Mouse (Mus musculus) ZHBTc4 (cell line): ENCODE results near the gene Fap.

Source experiments
- DNase-seq: peaks from one replicate; pipeline ENCODE4 v3.0.0-alpha.2; 2011; ENCODE audit warnings: low read depth, low spot score

Gene Fap

DNA sequence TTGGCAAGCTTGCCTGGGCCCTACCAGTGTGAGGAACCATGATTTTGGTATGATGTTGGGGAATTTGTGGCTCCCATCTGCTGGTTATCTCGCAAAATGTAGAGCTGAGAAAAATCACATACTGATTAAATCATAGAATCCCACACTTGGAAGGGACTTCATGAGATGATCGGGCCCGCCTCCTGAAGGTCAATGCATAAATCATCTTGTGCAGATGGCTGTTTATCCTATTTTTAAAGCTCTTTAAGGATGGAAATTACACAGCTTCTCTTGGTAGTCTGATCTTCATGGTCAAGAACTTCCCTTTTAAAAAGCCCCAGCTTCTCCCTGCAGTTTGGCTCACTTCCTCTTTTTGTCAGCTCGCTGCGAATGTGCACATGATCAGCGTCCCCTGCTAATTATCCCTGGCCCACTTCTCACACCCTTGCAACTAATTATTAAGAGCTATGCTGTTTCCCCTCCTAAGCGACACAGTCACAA is 113.6 kb downstream of the Fap start:
- DNase-seq: no peak

DNA sequence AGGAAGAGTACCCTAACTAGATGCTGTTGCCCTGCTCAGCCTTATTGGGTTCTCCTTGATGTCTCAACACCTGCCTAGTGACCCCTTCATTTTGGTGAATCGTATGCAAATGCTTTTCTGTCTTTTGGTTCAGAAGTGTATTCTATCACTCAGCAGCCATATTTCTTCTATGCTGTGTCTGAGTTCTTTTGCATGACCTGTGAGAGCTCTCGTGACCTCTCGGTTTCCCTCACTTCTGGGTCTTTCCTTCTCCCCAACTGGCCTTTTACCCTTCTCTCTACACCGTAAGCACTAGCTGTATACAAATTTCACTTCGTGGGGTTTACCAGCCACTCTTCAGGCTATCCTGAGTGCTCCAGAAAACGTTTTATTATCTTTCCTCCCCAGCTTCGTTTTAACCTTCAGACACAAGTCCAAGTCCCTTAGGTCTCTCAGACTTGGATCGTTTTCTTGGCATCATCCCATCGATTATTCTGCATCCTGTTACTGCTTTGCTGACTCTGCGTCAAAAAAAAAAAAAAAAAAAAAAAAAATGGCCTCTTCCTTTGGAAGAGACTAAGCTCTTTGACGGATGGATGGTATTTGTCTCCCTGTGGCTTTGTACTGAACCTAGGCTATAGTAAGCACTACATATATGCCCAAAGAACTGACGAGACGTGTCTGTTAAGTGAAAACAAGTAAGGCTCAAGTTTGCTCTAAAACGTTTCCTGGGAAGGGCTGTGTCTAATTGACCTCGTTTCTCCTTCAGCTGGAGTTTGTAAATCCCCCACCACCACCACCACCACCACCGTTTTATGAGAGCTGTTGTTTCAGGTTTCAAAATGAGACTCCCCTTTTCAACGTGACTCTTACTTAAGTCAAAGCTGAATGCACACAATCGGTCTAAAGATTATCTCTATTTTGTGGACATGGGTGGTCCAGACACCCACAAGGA is 114.4 kb downstream of the Fap start:
- DNase-seq: no peak

DNA sequence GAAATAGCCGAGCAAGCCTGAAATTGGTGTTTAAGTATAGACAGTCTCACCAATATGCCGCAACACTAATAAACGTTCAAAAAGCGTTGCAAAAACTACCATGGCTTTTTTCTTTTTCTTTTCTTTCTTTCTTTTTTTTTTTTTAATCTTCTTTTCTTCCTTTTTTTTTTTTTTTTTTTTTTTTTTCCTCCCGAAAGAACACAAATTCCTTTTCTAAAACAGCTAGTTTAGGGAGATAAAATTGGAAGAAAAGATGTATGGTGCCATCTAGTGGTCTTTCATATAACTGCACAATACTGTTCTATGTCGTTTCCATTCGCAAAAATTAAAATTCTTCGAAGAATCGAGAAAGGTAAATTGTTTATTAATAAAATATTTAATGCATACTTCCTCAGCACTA is 115.8 kb downstream of the Fap start:
- DNase-seq: peak; percentile 33

DNA sequence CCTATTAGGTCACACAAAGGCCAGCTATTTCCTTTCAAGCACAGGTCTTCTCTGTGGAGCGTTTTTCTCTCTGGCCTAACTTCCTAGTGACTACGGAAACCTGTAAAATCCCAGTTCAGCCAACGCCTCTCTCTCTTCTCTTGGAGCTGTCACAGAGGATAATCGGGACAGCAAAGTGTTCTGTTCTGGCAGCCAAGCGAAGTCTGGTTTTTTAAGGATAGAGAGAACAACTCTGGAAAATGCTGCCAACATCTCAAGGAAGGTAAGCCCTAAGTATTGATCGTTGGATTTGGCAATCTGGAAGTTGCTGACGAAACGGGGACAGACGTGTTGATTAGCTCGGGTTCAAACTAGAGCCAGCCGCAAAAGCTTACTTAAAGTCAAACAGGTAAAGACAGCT is 118.9 kb downstream of the Fap start:
- DNase-seq: no peak

DNA sequence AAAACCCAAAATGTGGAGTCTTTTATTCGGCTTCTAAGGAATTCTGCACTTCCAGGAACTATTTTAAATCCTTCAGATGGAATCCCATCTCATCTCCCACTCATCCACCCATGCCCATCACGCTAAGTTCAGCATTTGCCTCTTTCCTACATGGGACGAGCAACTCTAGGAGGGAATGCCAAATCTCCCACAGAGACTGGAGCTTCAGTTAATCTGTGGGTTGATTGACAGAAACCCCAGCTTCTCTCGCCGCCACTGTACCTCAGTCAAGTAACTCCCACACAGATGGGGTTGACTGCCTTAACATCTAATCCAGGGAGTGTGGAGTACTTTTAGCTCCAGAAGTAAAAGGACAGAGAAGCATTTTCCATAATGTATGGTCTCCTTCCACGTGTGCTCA is 119.8 kb downstream of the Fap start:
- no peak for DNase-seq
